Mouse (Mus musculus): Measurements from ENCODE around the gene Cdc42ep2. TPM values are rescaled to one million over a fixed set of nuclear protein-coding genes. Genes with fewer than 3 reads are reported as not detected.
A peak's percentile ranks its signal among the peaks of the same experiment; 100 is the strongest.

The Cdc42ep2 gene
- 11.1 and 12.4 TPM in 2 replicates for polyA plus RNA-seq (2015; fragmentation: Nextera tagmentation; extraction: Ambion mirVana)

- peak; percentile 96 for ATAC-seq
- Histone ChIP-seq H3K36me3 (ENCODE audit: control insufficient read depth, insufficient read depth) (no peaks in the 10 kb centered on the region), H3K4me3 (replicated peaks; ENCODE audit: low read length) (peak within 1 kb of the TSS; percentile 68), H3K27me3 (replicated peaks; ENCODE audit: control insufficient read depth, insufficient read depth, low read length) (0 out of 2 replicates have a peak, but pooled peaks cover 2% of the 10 kb centered on the region), H3K9me3 (ENCODE audit: control insufficient read depth, low read length) (no peaks in the 10 kb centered on the region), H3K4me2 (ENCODE audit: low read length) (peak within 1 kb of the TSS; percentile 74), H3K27ac (ENCODE audit: low read length) (peak within 1 kb of the TSS; percentile 60), H3K9ac (replicated peaks; ENCODE audit: low read depth, low read length) (peak within 1 kb of the TSS; percentile 66), H3K4me1 (replicated peaks; ENCODE audit: control insufficient read depth, insufficient read depth, low read length) (peaks cover 23% of the 10 kb centered on the region)
- 0% methylated on average over 18 of the region's 18 CpGs for WGBS
Observed at GRCm38 (mm10) chr19:5924713-5925093, at the start of gene Cdc42ep2. TSS of gene Cdc42ep2 (minus strand) at chr19:5924816.

DNA sequence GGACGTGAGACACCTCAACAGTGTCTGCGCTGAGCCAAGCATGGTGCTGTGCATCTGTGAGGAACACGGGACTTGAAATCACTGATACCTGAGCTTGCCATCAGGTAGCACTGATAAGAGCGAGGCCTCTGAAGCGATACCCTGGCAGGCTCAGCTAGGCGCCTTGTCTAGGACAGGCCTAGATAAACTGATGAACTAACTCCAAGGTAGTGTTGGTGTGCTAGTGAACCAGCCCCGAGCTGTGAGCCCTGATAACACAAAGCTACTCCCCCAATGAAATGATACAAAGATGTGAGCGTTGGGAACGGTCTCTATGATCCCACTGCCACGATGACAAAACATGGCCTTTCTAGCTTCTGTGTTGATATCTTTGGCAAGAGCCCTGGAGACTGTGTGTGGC is 43.0 kb upstream of the Cdc42ep2 start:
- Histone ChIP-seq H3K27me3 (replicated peaks; ENCODE audit: control insufficient read depth, insufficient read depth, low read length) (no peaks in the 10 kb centered on the region), H3K9me3 (ENCODE audit: control insufficient read depth, low read length) (no peaks in the 10 kb centered on the region), H3K36me3 (ENCODE audit: control insufficient read depth, insufficient read depth) (no peaks in the 10 kb centered on the region), H3K9ac (replicated peaks; ENCODE audit: low read depth, low read length) (no peak overlapping the region), H3K27ac (ENCODE audit: low read length) (no peak overlapping the region), H3K4me3 (replicated peaks; ENCODE audit: low read length) (no peak overlapping the region), H3K4me2 (ENCODE audit: low read length) (no peak overlapping the region), H3K4me1 (replicated peaks; ENCODE audit: control insufficient read depth, insufficient read depth, low read length) (peaks cover 18% of the 10 kb centered on the region)
- WGBS = 88% methylated on average over 10 of the region's 10 CpGs
- ATAC-seq = no peak

DNA sequence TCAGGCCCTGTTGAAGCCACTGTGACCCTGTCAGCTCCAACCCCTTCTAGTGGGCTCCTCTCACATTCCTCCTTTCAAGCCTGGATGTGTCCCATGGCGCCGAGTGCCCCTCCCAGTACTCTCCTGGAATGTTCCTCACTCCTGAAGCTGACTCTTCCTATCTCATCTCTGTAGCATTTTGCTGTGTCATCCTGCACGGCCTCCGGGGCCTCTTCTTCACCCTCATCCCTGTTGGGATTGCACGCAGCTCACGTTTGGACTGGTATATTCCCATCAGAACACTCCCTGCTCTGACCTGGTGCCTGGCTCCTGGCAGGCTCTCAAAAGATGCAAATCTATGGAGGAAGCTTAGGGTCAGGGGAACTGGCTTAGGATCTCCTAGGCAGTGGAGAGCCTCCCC is 42.2 kb upstream of the Cdc42ep2 start:
- Histone ChIP-seq H3K4me2 (ENCODE audit: low read length) (no peak overlapping the region), H3K27me3 (replicated peaks; ENCODE audit: control insufficient read depth, insufficient read depth, low read length) (no peaks in the 10 kb centered on the region), H3K9ac (replicated peaks; ENCODE audit: low read depth, low read length) (no peak overlapping the region), H3K9me3 (ENCODE audit: control insufficient read depth, low read length) (no peaks in the 10 kb centered on the region), H3K36me3 (ENCODE audit: control insufficient read depth, insufficient read depth) (no peaks in the 10 kb centered on the region), H3K27ac (ENCODE audit: low read length) (no peak overlapping the region), H3K4me3 (replicated peaks; ENCODE audit: low read length) (no peak overlapping the region), H3K4me1 (replicated peaks; ENCODE audit: control insufficient read depth, insufficient read depth, low read length) (peaks cover 22% of the 10 kb centered on the region)
- 76% methylated on average over 6 of the region's 6 CpGs for WGBS
- ATAC-seq = no peak

GRCm38 (mm10) chr19:5965910-5966309 is 41.3 kb upstream of the Cdc42ep2 start:
- H3K9me3 ChIP-seq (ENCODE audit: control insufficient read depth, low read length) = no peaks in the 10 kb centered on the region
- no peak overlapping the region for H3K9ac ChIP-seq (replicated peaks; ENCODE audit: low read depth, low read length)
- no peak overlapping the region for H3K4me3 ChIP-seq (replicated peaks; ENCODE audit: low read length)
- no peak overlapping the region for H3K4me2 ChIP-seq (ENCODE audit: low read length)
- H3K36me3 ChIP-seq (ENCODE audit: control insufficient read depth, insufficient read depth) = no peaks in the 10 kb centered on the region
- no peaks in the 10 kb centered on the region for H3K27me3 ChIP-seq (replicated peaks; ENCODE audit: control insufficient read depth, insufficient read depth, low read length)
- no peak overlapping the region for H3K27ac ChIP-seq (ENCODE audit: low read length)
- H3K4me1 ChIP-seq (replicated peaks; ENCODE audit: control insufficient read depth, insufficient read depth, low read length) = peaks cover 22% of the 10 kb centered on the region
- no peak for ATAC-seq
- WGBS = 93% methylated on average over 2 of the region's 2 CpGs

DNA sequence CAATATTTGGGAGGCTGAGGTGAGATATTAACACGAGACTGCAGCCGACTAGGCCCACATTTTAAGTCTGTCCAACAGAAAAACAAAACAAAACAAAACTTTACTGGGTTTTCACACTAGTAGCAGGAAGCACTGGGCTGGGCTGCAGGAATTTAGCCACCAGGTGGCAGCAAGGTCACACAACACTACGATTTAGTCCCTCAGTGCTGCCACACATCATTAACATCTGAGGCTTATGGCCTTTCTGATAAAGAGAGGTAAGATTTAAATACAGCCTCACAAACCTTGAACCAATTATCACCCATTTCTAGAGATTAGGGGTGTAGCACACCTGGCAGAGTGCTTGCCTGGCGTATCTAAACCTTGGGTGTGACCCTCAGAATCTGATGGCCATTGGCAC is 40.7 kb upstream of the Cdc42ep2 start:
- no peak overlapping the region for H3K4me3 ChIP-seq (replicated peaks; ENCODE audit: low read length)
- ATAC-seq = no peak
- H3K9ac ChIP-seq (replicated peaks; ENCODE audit: low read depth, low read length) = no peak overlapping the region
- H3K9me3 ChIP-seq (ENCODE audit: control insufficient read depth, low read length) = no peaks in the 10 kb centered on the region
- 11% methylated on average over 4 of the region's 4 CpGs for WGBS
- H3K4me2 ChIP-seq (ENCODE audit: low read length) = no peak overlapping the region
- no peak overlapping the region for H3K27ac ChIP-seq (ENCODE audit: low read length)
- no peaks in the 10 kb centered on the region for H3K27me3 ChIP-seq (replicated peaks; ENCODE audit: control insufficient read depth, insufficient read depth, low read length)
- H3K4me1 ChIP-seq (replicated peaks; ENCODE audit: control insufficient read depth, insufficient read depth, low read length) = peaks cover 22% of the 10 kb centered on the region
- H3K36me3 ChIP-seq (ENCODE audit: control insufficient read depth, insufficient read depth) = no peaks in the 10 kb centered on the region

- Histone ChIP-seq H3K4me1 (replicated peaks; ENCODE audit: control insufficient read depth, insufficient read depth, low read length) (peaks cover 22% of the 10 kb centered on the region), H3K4me2 (ENCODE audit: low read length) (peak overlapping the region; percentile 99), H3K4me3 (replicated peaks; ENCODE audit: low read length) (peak overlapping the region; percentile 78), H3K9me3 (ENCODE audit: control insufficient read depth, low read length) (no peaks in the 10 kb centered on the region), H3K9ac (replicated peaks; ENCODE audit: low read depth, low read length) (no peak overlapping the region), H3K27ac (ENCODE audit: low read length) (no peak overlapping the region), H3K27me3 (replicated peaks; ENCODE audit: control insufficient read depth, insufficient read depth, low read length) (no peaks in the 10 kb centered on the region), H3K36me3 (ENCODE audit: control insufficient read depth, insufficient read depth) (no peaks in the 10 kb centered on the region)
- WGBS = 86% methylated on average over 2 of the region's 2 CpGs
- no peak for ATAC-seq
Observed at GRCm38 (mm10) chr19:5964804-5965203, 40.2 kb upstream of the Cdc42ep2 start.

GRCm38 (mm10) chr19:5963883-5964562 is 39.4 kb upstream of the Cdc42ep2 start, which contains the start of gene Pola2:
TSS of gene Pola2 (minus strand) at chr19:5964202.
- Histone ChIP-seq H3K9ac (replicated peaks; ENCODE audit: low read depth, low read length) (peak within 1 kb of the TSS; percentile 72), H3K4me3 (replicated peaks; ENCODE audit: low read length) (peak within 1 kb of the TSS; percentile 78), H3K4me1 (replicated peaks; ENCODE audit: control insufficient read depth, insufficient read depth, low read length) (peaks cover 22% of the 10 kb centered on the region), H3K9me3 (ENCODE audit: control insufficient read depth, low read length) (no peaks in the 10 kb centered on the region), H3K4me2 (ENCODE audit: low read length) (peak within 1 kb of the TSS; percentile 99), H3K27me3 (replicated peaks; ENCODE audit: control insufficient read depth, insufficient read depth, low read length) (no peaks in the 10 kb centered on the region), H3K27ac (ENCODE audit: low read length) (peak within 1 kb of the TSS; percentile 56; the same call in 1 of the 2 replicates), H3K36me3 (ENCODE audit: control insufficient read depth, insufficient read depth) (no peaks in the 10 kb centered on the region)
- WGBS = under 1% methylated on average over 50 of the region's 50 CpGs
- ATAC-seq = peak; percentile 94

DNA sequence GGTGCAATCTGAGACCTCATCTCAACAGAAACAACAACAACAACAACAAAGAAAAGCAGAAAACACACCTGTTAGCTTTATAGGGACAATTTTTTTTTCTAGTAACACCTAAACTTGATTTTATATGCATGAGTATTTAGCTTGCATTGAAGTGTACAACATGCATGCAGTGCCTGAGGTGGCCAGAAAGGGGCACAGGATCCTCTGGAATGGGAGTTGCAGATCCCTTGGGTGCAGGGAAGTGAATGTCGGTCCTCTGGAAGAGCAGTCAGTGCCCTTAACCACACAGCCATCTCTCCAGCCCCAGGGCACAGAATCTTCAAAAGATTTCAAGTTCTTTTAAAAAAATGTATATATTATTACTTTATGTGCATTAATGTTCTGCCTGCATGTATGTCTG is 38.0 kb upstream of the Cdc42ep2 start:
- Histone ChIP-seq H3K27ac (ENCODE audit: low read length) (no peak overlapping the region), H3K9me3 (ENCODE audit: control insufficient read depth, low read length) (no peaks in the 10 kb centered on the region), H3K4me3 (replicated peaks; ENCODE audit: low read length) (no peak overlapping the region), H3K27me3 (replicated peaks; ENCODE audit: control insufficient read depth, insufficient read depth, low read length) (no peaks in the 10 kb centered on the region), H3K36me3 (ENCODE audit: control insufficient read depth, insufficient read depth) (no peaks in the 10 kb centered on the region), H3K4me1 (replicated peaks; ENCODE audit: control insufficient read depth, insufficient read depth, low read length) (peaks cover 22% of the 10 kb centered on the region), H3K4me2 (ENCODE audit: low read length) (peak overlapping the region; percentile 99), H3K9ac (replicated peaks; ENCODE audit: low read depth, low read length) (no peak overlapping the region)
- 23% methylated on average over 1 of the region's 1 CpGs for WGBS
- ATAC-seq = no peak

DNA sequence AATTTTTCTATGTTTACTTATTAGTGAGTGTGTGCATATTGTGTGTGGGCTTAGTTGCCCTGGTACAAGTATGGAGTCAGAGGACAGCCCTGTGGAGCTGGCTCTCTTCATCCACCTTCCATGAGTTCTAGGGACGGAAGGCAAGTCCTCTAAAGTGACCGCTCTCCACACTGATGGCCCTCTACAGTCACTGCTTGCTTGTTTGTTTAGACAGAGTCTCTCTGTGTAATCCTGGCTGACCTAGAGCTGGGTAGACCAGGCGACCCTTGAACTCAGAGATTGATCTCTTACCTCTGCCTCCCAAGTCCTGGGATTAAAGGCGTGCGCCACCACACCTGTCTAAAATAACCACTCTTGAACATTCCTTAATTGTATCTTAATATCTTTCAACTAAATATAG is 32.8 kb upstream of the Cdc42ep2 start:
- WGBS = 94% methylated on average over 5 of the region's 5 CpGs
- H3K36me3 ChIP-seq (ENCODE audit: control insufficient read depth, insufficient read depth) = peaks cover 2% of the 10 kb centered on the region; the same call in 1 of the 2 replicates
- no peak overlapping the region for H3K4me3 ChIP-seq (replicated peaks; ENCODE audit: low read length)
- no peak for ATAC-seq
- peaks cover under 1% of the 10 kb centered on the region for H3K4me1 ChIP-seq (replicated peaks; ENCODE audit: control insufficient read depth, insufficient read depth, low read length)
- H3K4me2 ChIP-seq (ENCODE audit: low read length) = no peak overlapping the region
- H3K9ac ChIP-seq (replicated peaks; ENCODE audit: low read depth, low read length) = no peak overlapping the region
- H3K27ac ChIP-seq (ENCODE audit: low read length) = no peak overlapping the region
- H3K9me3 ChIP-seq (ENCODE audit: control insufficient read depth, low read length) = no peaks in the 10 kb centered on the region
- no peaks in the 10 kb centered on the region for H3K27me3 ChIP-seq (replicated peaks; ENCODE audit: control insufficient read depth, insufficient read depth, low read length)

Data from forebrain, embryonic 16.5 days (tissue).